Mouse (Mus musculus) myocyte (in vitro differentiated cells): ENCODE results near the gene Imp3.

Source experiments
- CEBPB ChIP-seq: IDR thresholded peaks from 2 replicates; pipeline ENCODE4 v1.6.1; 2011; ENCODE audit warnings: mild to moderate bottlenecking, moderate library complexity; ENCODE audit not compliant: poor library complexity, insufficient read depth, severe bottlenecking
- E2F4 ChIP-seq: IDR thresholded peaks from one replicate; pipeline ENCODE4 v1.6.1; 2011; ENCODE audit warnings: mild to moderate bottlenecking, control low read depth, moderate library complexity; ENCODE audit not compliant: insufficient read depth
- MAX ChIP-seq: IDR thresholded peaks from one replicate; pipeline ENCODE4 v1.6.1; 2011; ENCODE audit warnings: low read depth, mild to moderate bottlenecking, control low read depth
- MYOD1 ChIP-seq, 3 experiments: IDR thresholded peaks; one replicate each; pipeline ENCODE4 v1.6.1; 2011; ENCODE audit warnings: control low read depth in 2 of 3, low read depth in 2 of 3, mild to moderate bottlenecking in 2 of 3, moderate library complexity in 1 of 3; ENCODE audit not compliant: insufficient read length in 2 of 3, control insufficient read depth in 1 of 3
- MYOG ChIP-seq, 3 experiments: IDR thresholded peaks; one replicate each; pipeline ENCODE4 v1.6.1; 2011; ENCODE audit warnings: control low read depth in 2 of 3, low read depth in 2 of 3, mild to moderate bottlenecking in 2 of 3; ENCODE audit not compliant: insufficient read length in 2 of 3, control insufficient read depth in 1 of 3, insufficient read depth in 1 of 3
- POLR2A ChIP-seq: IDR thresholded peaks from one replicate; pipeline ENCODE4 v1.6.1; 2011; ENCODE audit warnings: low read depth, mild to moderate bottlenecking, control low read depth, moderate library complexity; ENCODE audit not compliant: insufficient read length
- POLR2AphosphoS2 ChIP-seq: IDR thresholded peaks from one replicate; pipeline ENCODE4 v1.6.1; 2011; ENCODE audit warnings: low read depth, control low read depth; ENCODE audit not compliant: insufficient read length
- REST ChIP-seq: IDR thresholded peaks from one replicate; pipeline ENCODE4 v1.6.1; 2011; ENCODE audit warnings: mild to moderate bottlenecking, control low read depth, moderate library complexity; ENCODE audit not compliant: insufficient read depth, insufficient read length
- SRF ChIP-seq: IDR thresholded peaks from one replicate; pipeline ENCODE4 v1.6.1; 2011; ENCODE audit warnings: low read depth; ENCODE audit not compliant: control insufficient read depth, insufficient read length
- TCF12 ChIP-seq: IDR thresholded peaks from one replicate; pipeline ENCODE4 v1.6.1; 2011; ENCODE audit warnings: mild to moderate bottlenecking, control low read depth; ENCODE audit not compliant: poor library complexity, insufficient read depth, severe bottlenecking
- TCF3 ChIP-seq: IDR thresholded peaks from one replicate; pipeline ENCODE4 v1.6.1; 2011; ENCODE audit warnings: low read depth, control low read depth; ENCODE audit not compliant: insufficient read length
- USF1 ChIP-seq: IDR thresholded peaks from one replicate; pipeline ENCODE4 v1.6.1; 2011; ENCODE audit warnings: low read depth, mild to moderate bottlenecking, control low read depth, moderate library complexity

DNA sequence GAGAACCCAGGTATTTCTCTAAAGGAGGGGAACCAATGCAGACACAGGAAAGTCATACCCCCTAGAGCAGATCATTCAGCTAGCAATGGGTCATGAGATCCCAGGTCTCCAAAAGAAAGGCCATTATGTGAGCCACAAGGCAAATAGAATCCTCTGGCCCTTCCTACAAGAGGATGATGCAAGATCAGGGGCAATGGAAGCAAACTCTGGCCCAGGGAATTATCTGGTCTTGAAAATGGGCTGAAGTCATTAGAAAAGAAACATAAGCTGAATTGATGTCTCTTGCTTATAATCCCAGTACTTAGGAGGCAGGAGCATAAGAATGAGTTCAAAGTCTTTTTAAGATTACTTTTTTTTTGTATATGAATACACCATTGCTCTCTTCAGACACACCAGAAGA is 37.2 kb upstream of the Imp3 start:
- TF ChIP-seq TCF12 (no peak), POLR2A (no peak), MAX (no peak), POLR2AphosphoS2 (no peak), USF1 (no peak), MYOG (IDR thresholded peaks at IDR 0.05; ENCODE audit: control insufficient read depth in 1 of 3, insufficient read depth in 1 of 3, insufficient read length in 2 of 3, low read depth in 2 of 3) (no peak), CEBPB (peak; percentile 94), MYOD1 (IDR thresholded peaks at IDR 0.05; ENCODE audit: control insufficient read depth in 1 of 3, insufficient read length in 2 of 3, low read depth in 2 of 3) (no peak), E2F4 (no peak), SRF (no peak), REST (no peak), TCF3 (no peak)
